Mouse (Mus musculus) lung, embryonic 16.5 days (tissue): ENCODE data around the gene 5330417H12Rik. TPM values are rescaled to one million over a fixed set of nuclear protein-coding genes. Genes with fewer than 3 reads are reported as not detected.

ENCODE experiments used
- ATAC-seq: fragments of 200-750 bp; cut with Nextera tagmentation; 2 replicates; pipeline ENCODE4 v1.8.0; 2017; ENCODE audit warnings: low read depth, mild to moderate bottlenecking, moderate library complexity
- H3K27ac ChIP-seq: fragments of 300-500 bp; sonication (generic); 2 replicates; pipeline ENCODE4 v1.5.1; 2014; ENCODE audit warnings: mild to moderate bottlenecking, control low read depth, low read length
- H3K27me3 ChIP-seq: fragments of 300-500 bp; sonication (generic); 2 replicates; pipeline ENCODE4 v1.6.1; 2014; ENCODE audit warnings: low read depth, low read length, mixed read lengths; ENCODE audit not compliant: control insufficient read depth, insufficient read depth
- H3K36me3 ChIP-seq: fragments of 300-500 bp; sonication (generic); 2 replicates; pipeline ENCODE4 v1.6.1; 2014; ENCODE audit warnings: low read length; ENCODE audit not compliant: control insufficient read depth, insufficient read depth
- H3K4me1 ChIP-seq: fragments of 300-500 bp; sonication (generic); replicated peaks from 2 replicates; pipeline ENCODE4 v1.6.1; 2014; ENCODE audit warnings: low read length, mixed read lengths; ENCODE audit not compliant: control insufficient read depth, insufficient read depth
- H3K4me2 ChIP-seq: fragments of 300-500 bp; sonication (generic); 2 replicates; pipeline ENCODE4 v1.6.1; 2014; ENCODE audit warnings: low read depth, low read length, control low read depth
- H3K4me3 ChIP-seq: fragments of 300-500 bp; sonication (generic); 2 replicates; pipeline ENCODE4 v1.5.1; 2014; ENCODE audit warnings: mild to moderate bottlenecking, low read length, control low read depth
- H3K9ac ChIP-seq: fragments of 300-500 bp; sonication (generic); 2 replicates; pipeline ENCODE4 v1.6.1; 2014; ENCODE audit warnings: low read length, control low read depth
- H3K9me3 ChIP-seq: fragments of 300-500 bp; sonication (generic); 2 replicates; pipeline ENCODE4 v1.6.1; 2016; ENCODE audit warnings: low read length; ENCODE audit not compliant: control insufficient read depth
- WGBS: fragments of 180-500 bp; shearing (Covaris S2); extraction: QIAGEN DNeasy Blood & Tissue Kit; methylation state at CpG from one replicate; pipeline ENCODE4 v1.1.7; 2014; 5-methylcytosine and 5-hydroxymethylcytosine counted together
- polyA plus RNA-seq: library from polyadenylated mRNA; unstranded; fragments of >200 nt; fragmentation: Nextera tagmentation; extraction: Ambion mirVana; gene quantifications from 2 replicates; pipeline ENCODE4 v1.2.1, GENCODE M21; 2015

Gene 5330417H12Rik
- polyA plus RNA-seq, 1 experiment from 2014 or later: not detected

- peak within 1 kb of the TSS; percentile 63 for H3K9ac ChIP-seq
- ATAC-seq: peak; percentile 98
- WGBS: 1% methylated on average over 22 of the region's 24 CpGs
- no peaks in the 10 kb centered on the region; the same call in none of the 2 replicates for H3K4me1 ChIP-seq
- peak within 1 kb of the TSS; percentile 68 for H3K27ac ChIP-seq
- no peaks in the 10 kb centered on the region for H3K9me3 ChIP-seq
- no peaks in the 10 kb centered on the region for H3K27me3 ChIP-seq
- H3K36me3 ChIP-seq: no peaks in the 10 kb centered on the region
- peak within 1 kb of the TSS; percentile 82 for H3K4me2 ChIP-seq
- H3K4me3 ChIP-seq: peak within 1 kb of the TSS; percentile 65
These were observed 30.0 kb downstream of the 5330417H12Rik start, which contains the start of gene Ppfibp2 for GRCm38 (mm10) chr7:107594857-107595402. Gene Ppfibp2 (plus strand): TSS chr7:107595207.

DNA sequence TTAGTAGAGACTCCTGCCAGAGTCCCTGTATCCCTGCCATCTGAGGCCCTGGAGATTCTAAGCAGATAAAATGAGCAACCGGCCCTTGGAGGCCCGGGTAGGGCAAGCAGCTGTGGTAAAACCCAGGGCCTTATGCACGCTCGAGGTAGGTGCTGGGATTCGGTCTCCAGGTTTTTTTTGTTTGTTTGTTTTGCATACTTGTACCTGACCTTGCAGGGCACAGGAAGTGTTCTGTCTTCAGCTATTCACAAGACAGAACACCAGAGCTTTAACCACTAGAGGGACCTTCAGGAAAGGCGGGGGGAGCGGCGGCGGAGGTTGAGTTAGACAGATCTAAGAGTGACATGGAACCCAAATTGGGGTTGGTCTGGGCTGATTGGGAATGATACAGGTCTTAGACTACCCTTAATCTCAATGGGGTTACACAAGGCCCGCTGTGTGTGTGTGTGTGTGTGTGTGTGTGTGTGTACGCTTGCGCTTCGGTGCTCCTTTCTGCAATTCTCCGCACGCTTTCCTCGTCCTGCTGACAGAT is 30.6 kb downstream of the 5330417H12Rik start:
- Histone ChIP-seq H3K9ac (peak overlapping the region; percentile 63), H3K27ac (peak overlapping the region; percentile 68), H3K36me3 (no peaks in the 10 kb centered on the region), H3K4me1 (no peaks in the 10 kb centered on the region; the same call in none of the 2 replicates), H3K27me3 (no peaks in the 10 kb centered on the region), H3K4me2 (peak overlapping the region; percentile 82), H3K9me3 (no peaks in the 10 kb centered on the region), H3K4me3 (peak overlapping the region; percentile 65)
- ATAC-seq: peak; percentile 75
- WGBS: under 1% methylated on average over 16 of the region's 16 CpGs

DNA sequence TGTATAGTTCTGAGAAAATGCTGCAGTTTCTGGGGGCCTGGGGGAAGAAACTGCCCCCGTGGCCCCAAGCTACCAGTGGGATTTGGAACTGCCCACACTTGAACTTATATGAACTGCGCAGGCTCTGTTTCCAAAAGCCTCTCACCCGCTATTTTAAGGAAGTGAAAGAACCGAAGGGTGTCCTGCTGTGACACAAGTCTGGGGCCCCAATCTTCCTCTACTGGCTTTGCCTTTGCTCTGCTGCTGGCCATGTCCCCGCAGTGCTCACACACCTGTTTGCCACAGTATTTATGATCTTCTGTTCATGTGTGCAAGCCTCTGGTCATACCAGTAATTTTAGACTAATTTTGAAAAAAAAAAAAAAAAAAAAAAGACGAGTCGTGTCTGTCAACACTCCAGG is 31.1 kb downstream of the 5330417H12Rik start:
- H3K9me3 ChIP-seq: no peaks in the 10 kb centered on the region
- H3K4me2 ChIP-seq: peak overlapping the region; percentile 82; the same call in 1 of the 2 replicates
- no peaks in the 10 kb centered on the region for H3K27me3 ChIP-seq
- H3K4me1 ChIP-seq: no peaks in the 10 kb centered on the region; the same call in none of the 2 replicates
- H3K9ac ChIP-seq: no peak overlapping the region
- H3K4me3 ChIP-seq: no peak overlapping the region
- no peak overlapping the region for H3K27ac ChIP-seq
- WGBS: 30% methylated on average over 7 of the region's 7 CpGs
- ATAC-seq: no peak
- H3K36me3 ChIP-seq: no peaks in the 10 kb centered on the region

- no peak overlapping the region for H3K27ac ChIP-seq
- no peak overlapping the region for H3K9ac ChIP-seq
- H3K9me3 ChIP-seq: no peaks in the 10 kb centered on the region
- H3K4me2 ChIP-seq: no peak overlapping the region
- no peaks in the 10 kb centered on the region; the same call in none of the 2 replicates for H3K4me1 ChIP-seq
- H3K4me3 ChIP-seq: no peak overlapping the region
- H3K27me3 ChIP-seq: no peaks in the 10 kb centered on the region
- 11% methylated on average over 2 of the region's 2 CpGs for WGBS
- no peak for ATAC-seq
- no peaks in the 10 kb centered on the region for H3K36me3 ChIP-seq
These were observed 32.3 kb downstream of the 5330417H12Rik start for GRCm38 (mm10) chr7:107592641-107593040.

GRCm38 (mm10) chr7:107574276-107574675 is 50.7 kb downstream of the 5330417H12Rik start:
- no peak overlapping the region for H3K4me3 ChIP-seq
- no peak overlapping the region for H3K9ac ChIP-seq
- peaks cover 11% of the 10 kb centered on the region for H3K36me3 ChIP-seq
- H3K4me1 ChIP-seq: no peaks in the 10 kb centered on the region
- H3K27ac ChIP-seq: no peak overlapping the region
- peaks cover 3% of the 10 kb centered on the region; the same call in 1 of the 2 replicates for H3K9me3 ChIP-seq
- H3K27me3 ChIP-seq: no peaks in the 10 kb centered on the region
- WGBS: 64% methylated on average over 3 of the region's 3 CpGs
- H3K4me2 ChIP-seq: no peak overlapping the region
- ATAC-seq: no peak

Other genes starting within 250 kb of the 5330417H12Rik start
- gene Olfml1, start 57.7 kb downstream of the 5330417H12Rik start, polyA plus RNA-seq: 15.6 and 16.6 TPM in 2 replicates
- 9.2 and 9.7 TPM in 2 replicates for gene Ppfibp2, start 30.0 kb downstream of the 5330417H12Rik start, polyA plus RNA-seq
- gene Cyb5r2, start 132.9 kb upstream of the 5330417H12Rik start, polyA plus RNA-seq: 0.08 and 0.28 TPM in 2 replicates
- not detected in 2 replicates for gene Ovch2, start 176.0 kb upstream of the 5330417H12Rik start, polyA plus RNA-seq
- gene Olfr467, start 187.1 kb upstream of the 5330417H12Rik start, polyA plus RNA-seq: not detected in 2 replicates
- gene Olfr469, start 200.4 kb upstream of the 5330417H12Rik start, polyA plus RNA-seq: not detected in 2 replicates
- gene Olfr470, start 222.3 kb upstream of the 5330417H12Rik start, polyA plus RNA-seq: not detected in 2 replicates